Mouse (Mus musculus) leukemia stem cell, adult 10-12 weeks (primary cell): ENCODE measurements around the gene Slc8a3. TPM values are rescaled to one million over a fixed set of nuclear protein-coding genes. Genes with fewer than 3 reads are reported as not detected.

Experiments
- polyA plus RNA-seq: library from polyadenylated mRNA; stranded (reverse); fragments of >175 nt; gene quantifications from 2 replicates; pipeline ENCODE4 v1.2.3, GENCODE M21; 2012; ENCODE audit warnings: low replicate concordance

The Slc8a3 gene
- 0.07 TPM in 1 of 2 replicates, not detected in the other for polyA plus RNA-seq

DNA sequence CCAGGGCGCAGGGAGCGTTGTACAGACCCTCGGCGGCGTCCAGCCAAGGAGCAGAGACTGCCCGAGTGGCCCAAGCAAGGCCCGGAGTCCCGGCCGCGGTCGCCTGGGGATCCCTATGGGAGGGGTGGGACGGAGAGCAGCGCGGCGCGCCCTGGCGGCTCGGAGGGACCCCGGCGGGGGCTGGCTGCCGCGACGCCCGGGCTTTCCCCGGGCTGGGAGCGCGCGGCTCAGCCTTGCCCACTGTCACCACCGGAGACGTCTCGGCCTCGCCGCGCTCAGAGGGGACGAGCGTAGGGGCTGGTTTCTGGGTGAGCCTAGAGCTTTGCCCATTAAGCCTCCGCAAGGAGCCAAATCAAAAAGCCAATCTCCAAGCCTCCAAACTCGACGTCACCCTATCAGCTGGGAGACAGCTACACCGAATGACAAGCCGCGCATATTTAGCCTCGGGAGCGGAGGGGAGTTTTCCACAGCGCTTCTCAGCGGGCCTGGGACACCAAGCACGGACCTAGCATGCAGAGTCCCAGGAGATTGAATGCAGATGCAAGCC lies at the start of gene Slc8a3:
Slc8a3 (minus strand) TSS at position 306 of the 547 bp plus-strand sequence.

DNA sequence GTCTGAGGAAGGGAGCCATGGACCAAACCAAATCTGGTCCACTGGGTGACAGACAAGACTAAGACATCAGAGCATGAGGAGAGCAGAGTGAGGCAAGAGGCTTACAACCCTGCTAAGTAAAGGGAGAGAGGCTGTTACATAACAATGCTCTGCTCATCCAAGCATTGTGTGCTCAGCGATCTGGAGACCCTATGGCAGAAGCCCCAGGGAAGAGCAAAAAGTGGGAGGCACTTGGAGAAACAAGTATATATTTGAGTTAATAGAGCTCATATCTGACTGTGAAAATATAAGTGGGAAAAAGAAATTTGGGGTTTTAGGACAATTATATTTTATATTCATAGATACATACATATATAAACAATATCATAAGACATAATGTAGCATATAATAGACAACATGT lies 46.4 kb upstream of the Slc8a3 start, which contains the start of gene Gm4787:
Gm4787 (minus strand) TSS at position 101 of the 400 bp plus-strand sequence.

Other genes with a start within 250 kb of the Slc8a3 start
- gene Gm4787, start 46.3 kb upstream of the Slc8a3 start, polyA plus RNA-seq: not detected in 2 replicates
- not detected in 2 replicates for gene Adam4, start 88.8 kb upstream of the Slc8a3 start, polyA plus RNA-seq
- 0.53 and 40.0 TPM in 2 replicates for gene Cox16, start 151.9 kb upstream of the Slc8a3 start, polyA plus RNA-seq
- 1.0 and 32.4 TPM in 2 replicates for gene Gm20498, start 199.7 kb upstream of the Slc8a3 start, polyA plus RNA-seq
- 1.6 and 2.5 TPM in 2 replicates for gene Synj2bp, start 199.7 kb upstream of the Slc8a3 start, polyA plus RNA-seq
- not detected in 2 replicates for gene Adam21, start 235.3 kb upstream of the Slc8a3 start, polyA plus RNA-seq